Mouse (Mus musculus) midbrain, embryonic 10.5 days (tissue): Measurements from ENCODE around the gene Fxyd7. TPM values are rescaled to one million over a fixed set of nuclear protein-coding genes. Genes with fewer than 3 reads are reported as not detected.

Experiments used
- DNase-seq: peaks from one replicate; pipeline ENCODE4 v3.0.0-alpha.2; 2017; ENCODE audit warnings: low spot score
- H3K27ac ChIP-seq: fragments of 300-500 bp; sonication (generic); replicated peaks from 2 replicates; pipeline ENCODE4 v1.5.1; 2016; ENCODE audit warnings: mild to moderate bottlenecking
- H3K27me3 ChIP-seq: fragments of 300-500 bp; sonication (generic); 2 replicates; pipeline ENCODE4 v1.6.1; 2016; ENCODE audit warnings: low read depth, mild to moderate bottlenecking; ENCODE audit not compliant: poor library complexity, severe bottlenecking
- H3K36me3 ChIP-seq: fragments of 300-500 bp; sonication (generic); 2 replicates; pipeline ENCODE4 v1.6.1; 2016; ENCODE audit warnings: mild to moderate bottlenecking, moderate library complexity
- H3K4me1 ChIP-seq: fragments of 300-500 bp; sonication (generic); 2 replicates; pipeline ENCODE4 v1.6.1; 2016
- H3K4me3 ChIP-seq: fragments of 300-500 bp; sonication (generic); 2 replicates; pipeline ENCODE4 v1.5.1; 2016; ENCODE audit warnings: mild to moderate bottlenecking, moderate library complexity
- H3K9me3 ChIP-seq: fragments of 300-500 bp; sonication (generic); replicated peaks from 2 replicates; pipeline ENCODE4 v1.6.1; 2016; ENCODE audit warnings: mild to moderate bottlenecking
- WGBS: fragments of 180-500 bp; shearing (Covaris S2); methylation state at CpG from one replicate; pipeline ENCODE4 v1.1.7; 2016; 5-methylcytosine and 5-hydroxymethylcytosine counted together
- polyA plus RNA-seq: library from polyadenylated mRNA; unstranded; fragments of >200 nt; fragmentation: Nextera tagmentation; extraction: Ambion mirVana; gene quantifications from 2 replicates; pipeline ENCODE4 v1.2.1, GENCODE M21; 2016

Fxyd7 gene
- polyA plus RNA-seq, 1 experiment from 2014 or later = 0.70 TPM

DNA sequence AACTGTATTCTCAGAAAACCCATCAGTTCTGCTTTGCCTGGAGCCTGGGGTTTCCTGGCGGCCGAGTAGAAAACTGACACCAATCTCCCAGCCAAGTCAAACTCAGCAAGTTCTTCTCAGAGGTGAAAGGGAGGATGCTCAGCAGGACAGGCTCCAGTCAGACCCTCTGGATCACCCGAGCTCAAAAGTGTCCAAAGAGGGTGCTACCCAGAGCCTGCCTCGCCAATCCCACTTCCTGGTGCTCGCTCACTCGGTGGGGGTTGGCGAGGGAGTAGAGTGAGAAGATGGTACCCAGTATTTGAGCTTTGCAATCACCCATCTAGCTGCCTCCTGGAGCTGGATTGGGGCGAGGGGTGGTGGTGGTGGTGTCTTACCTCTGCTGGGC is 10.3 kb downstream of the Fxyd7 start:
- Histone ChIP-seq H3K4me1 (peaks cover 12% of the 10 kb centered on the region), H3K27me3 (peaks cover 54% of the 10 kb centered on the region), H3K36me3 (no peaks in the 10 kb centered on the region), H3K27ac (no peak overlapping the region), H3K4me3 (no peak overlapping the region), H3K9me3 (peaks cover 3% of the 10 kb centered on the region; the same call in 1 of the 2 replicates)
- 46% methylated on average over 8 of the region's 8 CpGs for WGBS
- DNase-seq = no peak

DNA sequence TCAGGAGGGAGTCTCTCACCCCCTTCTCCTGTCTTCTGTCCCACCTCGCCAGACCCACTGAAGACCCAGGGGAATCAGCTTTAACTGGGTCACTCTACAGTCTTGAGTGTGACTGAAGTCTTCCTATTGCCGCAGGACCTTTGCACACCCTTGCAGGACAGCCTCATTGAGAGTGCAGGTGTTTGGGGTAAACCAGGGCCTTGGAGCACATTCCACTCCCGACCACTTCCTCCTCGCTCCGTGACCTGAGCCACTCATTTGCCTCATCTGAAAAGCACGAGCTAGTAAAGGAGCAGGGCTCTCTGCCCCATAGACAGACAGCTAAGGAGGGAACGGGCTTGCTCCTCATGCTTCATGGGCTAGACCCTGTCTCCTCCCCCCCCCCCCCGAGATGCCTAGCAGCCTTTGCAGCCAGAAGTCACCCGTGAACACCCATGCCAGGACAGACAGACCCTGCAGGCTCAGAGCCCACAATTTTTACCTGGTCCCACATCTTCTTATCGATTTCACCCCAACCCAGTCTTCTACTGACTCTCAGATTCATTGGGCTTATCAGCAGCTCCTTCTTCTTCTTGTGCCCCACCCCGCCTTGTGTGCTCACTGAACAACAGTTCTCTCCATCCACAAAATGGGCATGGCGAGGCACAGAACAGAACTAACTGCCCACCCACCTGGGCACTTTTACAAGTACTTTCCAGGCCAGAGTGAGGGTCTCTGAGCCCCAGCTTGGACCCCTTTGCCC is 10.8 kb downstream of the Fxyd7 start:
- H3K9me3 ChIP-seq = peaks cover 3% of the 10 kb centered on the region; the same call in 1 of the 2 replicates
- H3K36me3 ChIP-seq = no peaks in the 10 kb centered on the region
- peaks cover 54% of the 10 kb centered on the region for H3K27me3 ChIP-seq
- no peak for DNase-seq
- WGBS = 77% methylated on average over 12 of the region's 12 CpGs
- peaks cover 12% of the 10 kb centered on the region for H3K4me1 ChIP-seq
- no peak overlapping the region for H3K4me3 ChIP-seq
- no peak overlapping the region for H3K27ac ChIP-seq

GRCm38 (mm10) chr7:31039011-31039410 is 12.3 kb downstream of the Fxyd7 start:
- Histone ChIP-seq H3K36me3 (no peaks in the 10 kb centered on the region), H3K4me1 (peaks cover 12% of the 10 kb centered on the region), H3K27ac (no peak overlapping the region), H3K9me3 (peaks cover 3% of the 10 kb centered on the region; the same call in 1 of the 2 replicates), H3K4me3 (no peak overlapping the region), H3K27me3 (peaks cover 41% of the 10 kb centered on the region)
- 85% methylated on average over 4 of the region's 4 CpGs for WGBS
- DNase-seq = no peak

- H3K36me3 ChIP-seq = no peaks in the 10 kb centered on the region
- 76% methylated on average over 2 of the region's 2 CpGs for WGBS
- peaks cover 3% of the 10 kb centered on the region; the same call in 1 of the 2 replicates for H3K9me3 ChIP-seq
- H3K27me3 ChIP-seq = peaks cover 28% of the 10 kb centered on the region
- peaks cover 12% of the 10 kb centered on the region for H3K4me1 ChIP-seq
- no peak overlapping the region for H3K27ac ChIP-seq
- H3K4me3 ChIP-seq = no peak overlapping the region
- no peak for DNase-seq
Observed at GRCm38 (mm10) chr7:31037675-31038074, 13.6 kb downstream of the Fxyd7 start.

DNA sequence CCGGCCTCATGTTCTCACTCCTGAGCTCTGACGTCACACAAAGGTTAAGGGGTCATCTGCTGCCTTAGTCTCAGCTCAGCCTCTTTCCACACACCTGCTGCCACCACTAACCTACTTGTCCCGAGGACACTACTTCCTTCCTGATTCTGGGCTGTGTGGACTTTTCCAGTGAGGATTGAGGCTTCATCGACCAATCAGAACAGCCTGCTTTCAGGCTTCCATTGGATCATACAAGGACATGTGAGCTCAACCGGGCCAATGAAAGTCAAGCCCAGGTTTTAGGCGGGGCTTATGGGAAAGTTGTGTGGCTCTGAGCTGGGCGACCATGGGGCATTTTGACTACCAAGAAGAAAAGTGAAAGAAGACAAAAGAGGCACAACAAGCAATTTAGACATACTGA is 14.3 kb downstream of the Fxyd7 start:
- H3K4me3 ChIP-seq = no peak overlapping the region

GRCm38 (mm10) chr7:31035291-31035690 is 16.0 kb downstream of the Fxyd7 start:
- Histone ChIP-seq H3K9me3 (0 out of 2 replicates have a peak, but pooled peaks cover 3% of the 10 kb centered on the region), H3K27ac (no peak overlapping the region), H3K4me3 (no peak overlapping the region), H3K36me3 (no peaks in the 10 kb centered on the region), H3K27me3 (peaks cover 4% of the 10 kb centered on the region), H3K4me1 (no peaks in the 10 kb centered on the region)
- no peak for DNase-seq
- 80% methylated on average over 11 of the region's 11 CpGs for whole genome bisulfite sequencing

More for the DNA sequence above, 14.3 kb downstream of the Fxyd7 start:
- Histone ChIP-seq H3K27ac (no peak overlapping the region), H3K27me3 (peaks cover 20% of the 10 kb centered on the region), H3K9me3 (peaks cover 3% of the 10 kb centered on the region; the same call in 1 of the 2 replicates), H3K36me3 (no peaks in the 10 kb centered on the region), H3K4me1 (peaks cover 5% of the 10 kb centered on the region)
- WGBS = 90% methylated on average over 7 of the region's 7 CpGs
- DNase-seq = no peak

DNA sequence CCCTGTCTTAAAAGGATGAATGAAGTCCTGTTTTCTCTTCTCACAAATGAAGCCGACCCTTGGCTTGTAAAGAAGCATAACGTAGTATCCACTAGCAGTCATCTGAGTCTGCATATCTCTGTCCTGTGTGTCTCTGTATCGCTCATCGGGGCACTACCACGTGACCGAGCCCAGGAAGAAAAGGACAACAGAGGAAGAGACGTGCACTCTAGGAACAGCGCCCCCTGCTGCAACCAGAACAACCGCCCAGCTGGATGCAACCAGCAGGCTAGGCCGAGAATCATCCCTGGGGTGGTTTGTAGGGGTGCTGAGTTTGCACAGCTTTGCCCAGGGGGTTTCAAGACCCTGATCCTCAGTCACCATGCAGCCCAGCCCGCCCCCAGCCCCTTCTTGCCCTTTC is 16.5 kb downstream of the Fxyd7 start:
- no peak overlapping the region for H3K27ac ChIP-seq
- no peaks in the 10 kb centered on the region; the same call in 1 of the 2 replicates for H3K27me3 ChIP-seq
- DNase-seq = no peak
- 0 out of 2 replicates have a peak, but pooled peaks cover 3% of the 10 kb centered on the region for H3K9me3 ChIP-seq
- H3K4me1 ChIP-seq = no peaks in the 10 kb centered on the region
- 60% methylated on average over 11 of the region's 11 CpGs for WGBS
- H3K36me3 ChIP-seq = no peaks in the 10 kb centered on the region
- no peak overlapping the region for H3K4me3 ChIP-seq

DNA sequence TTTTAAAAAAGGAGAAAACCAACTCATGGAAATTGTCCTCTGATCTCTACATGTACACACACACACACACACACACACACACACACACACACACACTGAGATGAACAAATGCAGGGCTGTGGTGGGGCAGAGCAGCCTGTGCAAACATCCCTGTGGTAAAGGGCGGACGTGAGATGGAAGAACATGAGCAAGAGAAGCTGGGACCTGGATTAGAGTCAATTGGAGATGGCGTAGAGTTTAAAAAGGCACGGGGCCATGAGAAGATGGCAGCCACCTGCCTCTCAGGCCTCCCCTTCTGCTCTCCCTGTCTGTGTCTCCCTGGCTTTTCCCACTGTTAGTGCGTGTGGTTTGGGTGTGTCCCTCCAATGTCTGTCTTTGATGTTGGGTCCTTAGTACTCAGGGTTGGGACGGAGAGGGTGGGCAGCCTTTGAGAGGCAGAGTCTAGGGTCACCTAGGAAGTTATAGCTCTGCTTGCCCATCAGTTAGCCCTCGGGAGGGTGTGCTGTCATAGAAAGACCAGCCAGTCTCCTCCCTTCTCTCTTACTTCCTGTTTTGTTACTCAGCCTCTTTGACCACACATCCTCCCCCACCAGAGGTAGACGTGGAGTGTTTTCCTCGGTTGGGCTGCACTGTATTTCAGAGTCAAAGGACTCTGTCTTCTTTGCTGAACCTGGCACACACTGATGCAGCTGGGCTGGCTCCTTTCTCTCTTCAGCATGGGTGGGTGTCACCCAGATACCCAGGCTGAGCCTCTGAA is 17.7 kb downstream of the Fxyd7 start:
- H3K4me1 ChIP-seq = no peaks in the 10 kb centered on the region
- no peak for DNase-seq
- WGBS = 77% methylated on average over 9 of the region's 9 CpGs
- H3K27me3 ChIP-seq = no peaks in the 10 kb centered on the region
- H3K27ac ChIP-seq = no peak overlapping the region
- H3K36me3 ChIP-seq = no peaks in the 10 kb centered on the region
- H3K9me3 ChIP-seq = peaks cover 3% of the 10 kb centered on the region; the same call in 1 of the 2 replicates
- no peak overlapping the region for H3K4me3 ChIP-seq

DNA sequence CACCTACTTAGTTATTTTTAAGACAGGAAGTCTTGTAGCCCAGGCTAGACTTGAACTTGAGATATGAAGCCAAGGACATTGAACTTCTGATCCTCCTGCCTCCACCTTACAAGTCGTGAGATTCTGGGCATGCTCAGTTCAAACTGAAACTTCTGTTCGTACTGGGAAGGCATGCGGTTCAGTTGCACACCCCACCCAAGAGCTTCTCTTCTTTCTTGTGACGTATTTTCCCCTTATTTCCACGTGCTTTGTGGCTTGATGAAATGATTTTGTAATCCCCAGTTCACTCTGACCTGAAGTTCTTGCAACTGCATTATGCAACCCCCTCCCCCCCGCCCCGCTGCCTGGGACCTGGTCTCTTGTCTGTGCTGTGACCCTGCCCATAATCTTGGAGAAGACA is 19.5 kb downstream of the Fxyd7 start:
- Histone ChIP-seq H3K27me3 (no peaks in the 10 kb centered on the region), H3K9me3 (peaks cover 3% of the 10 kb centered on the region; the same call in 1 of the 2 replicates), H3K27ac (no peak overlapping the region), H3K4me1 (no peaks in the 10 kb centered on the region), H3K36me3 (no peaks in the 10 kb centered on the region), H3K4me3 (no peak overlapping the region)
- no peak for DNase-seq
- WGBS = 85% methylated on average over 7 of the region's 7 CpGs

DNA sequence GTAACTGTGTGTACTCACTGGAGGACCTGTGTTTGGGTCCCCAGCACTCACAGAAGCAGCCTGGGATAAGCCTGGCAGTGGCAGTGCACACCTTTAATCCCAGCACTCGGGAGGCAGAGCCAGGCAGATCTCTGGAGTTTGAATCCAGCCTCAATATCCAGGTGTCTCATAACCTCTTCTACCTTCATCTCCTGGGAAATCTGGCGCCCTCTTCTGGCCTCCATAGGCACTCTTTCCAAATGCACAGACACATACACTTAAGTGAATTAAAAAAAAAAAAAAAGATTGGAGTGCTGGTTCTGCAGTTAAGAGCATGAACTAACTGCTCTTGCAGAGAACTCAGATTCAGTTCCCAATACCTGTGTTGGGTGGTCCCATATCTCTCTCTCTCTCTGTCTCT is 20.6 kb downstream of the Fxyd7 start:
- no peaks in the 10 kb centered on the region for H3K4me1 ChIP-seq
- no peaks in the 10 kb centered on the region; the same call in 1 of the 2 replicates for H3K9me3 ChIP-seq
- DNase-seq = no peak
- H3K27ac ChIP-seq = no peak overlapping the region
- H3K36me3 ChIP-seq = no peaks in the 10 kb centered on the region
- 68% methylated on average over 2 of the region's 2 CpGs for WGBS
- H3K4me3 ChIP-seq = no peak overlapping the region
- no peaks in the 10 kb centered on the region for H3K27me3 ChIP-seq

DNA sequence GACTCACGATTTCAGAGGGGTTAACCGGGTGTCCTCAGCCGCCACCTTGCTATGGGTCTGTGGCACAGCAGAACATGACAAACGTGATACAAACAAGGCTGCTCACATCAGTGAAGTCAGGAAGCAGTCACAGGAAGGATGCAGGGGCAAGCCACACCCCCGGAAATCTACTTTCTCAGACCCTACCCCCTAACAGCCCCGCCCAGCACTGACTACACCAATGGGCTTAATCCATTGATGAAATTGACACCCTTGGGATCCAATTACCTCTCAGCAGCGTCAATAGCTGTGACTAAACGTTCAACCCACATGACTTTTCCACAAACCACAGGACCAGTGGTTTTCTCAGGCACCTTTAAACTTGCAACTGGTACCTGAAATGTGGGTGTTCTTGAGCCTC is 22.7 kb downstream of the Fxyd7 start:
- H3K27ac ChIP-seq = no peak overlapping the region
- no peaks in the 10 kb centered on the region; the same call in 1 of the 2 replicates for H3K9me3 ChIP-seq
- no peaks in the 10 kb centered on the region for H3K4me1 ChIP-seq
- no peak for DNase-seq
- 79% methylated on average over 8 of the region's 8 CpGs for WGBS
- no peaks in the 10 kb centered on the region for H3K36me3 ChIP-seq
- H3K4me3 ChIP-seq = no peak overlapping the region
- H3K27me3 ChIP-seq = no peaks in the 10 kb centered on the region

DNA sequence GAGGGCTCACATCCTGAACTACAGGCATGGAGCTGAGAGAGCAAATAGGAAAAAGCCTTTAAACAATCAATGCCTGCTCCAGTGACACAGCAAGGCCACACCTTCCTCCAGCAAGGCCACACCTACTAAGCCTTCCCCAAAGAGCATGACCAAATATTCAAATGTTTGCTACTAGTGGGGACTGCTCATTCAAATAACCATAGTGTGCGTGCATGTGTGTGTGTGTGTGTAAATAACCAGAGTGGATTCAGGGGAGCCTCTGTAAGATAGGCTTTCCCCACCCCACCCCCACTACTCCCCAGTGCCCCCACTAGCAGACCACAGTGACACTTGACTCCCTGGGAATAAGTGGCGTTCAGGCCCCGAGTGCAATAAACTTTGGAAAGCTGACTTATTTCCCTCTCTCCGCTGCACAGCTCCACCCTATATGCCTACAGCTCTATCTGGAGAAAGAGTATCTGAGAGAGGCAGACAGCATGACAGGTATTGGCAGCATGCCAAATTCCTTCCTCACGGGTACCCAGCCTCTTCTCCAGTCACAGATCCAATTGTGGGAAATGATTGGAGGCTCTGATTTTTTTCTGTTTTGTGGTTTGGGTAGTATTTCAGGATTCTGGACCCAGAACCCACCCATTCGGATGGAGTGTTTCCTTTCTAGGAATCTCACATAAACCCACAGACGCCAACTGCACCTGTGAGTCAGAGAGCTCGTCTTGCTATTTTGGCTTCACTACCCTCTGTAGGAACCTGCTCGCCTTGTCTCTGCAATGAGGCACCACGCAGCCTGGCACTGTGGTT is 34.0 kb downstream of the Fxyd7 start:
- DNase-seq = no peak
- Histone ChIP-seq H3K4me1 (no peaks in the 10 kb centered on the region; the same call in 1 of the 2 replicates), H3K4me3 (no peak overlapping the region), H3K27ac (no peak overlapping the region), H3K27me3 (no peaks in the 10 kb centered on the region), H3K9me3 (no peaks in the 10 kb centered on the region), H3K36me3 (no peaks in the 10 kb centered on the region)
- WGBS = 76% methylated on average over 10 of the region's 10 CpGs
